Mouse (Mus musculus): ENCODE data around the gene Pgm1. TPM values are rescaled to one million over a fixed set of nuclear protein-coding genes. Genes with fewer than 3 reads are reported as not detected.

Gene Pgm1
- polyA plus RNA-seq, 1 experiment from 2014 or later = 30.8 TPM

GRCm38 (mm10) chr4:99988771-99989170 is 59.6 kb downstream of the Pgm1 start:
- Histone ChIP-seq H3K27ac (no peak overlapping the region), H3K36me3 (ENCODE audit: poor library complexity, severe bottlenecking) (no peaks in the 10 kb centered on the region), H3K4me1 (0 out of 2 replicates have a peak, but pooled peaks cover 4% of the 10 kb centered on the region), H3K9ac (no peak overlapping the region), H3K9me3 (replicated peaks) (no peaks in the 10 kb centered on the region), H3K27me3 (no peaks in the 10 kb centered on the region), H3K4me2 (no peak overlapping the region), H3K4me3 (no peak overlapping the region)
- whole genome bisulfite sequencing = 81% methylated on average over 7 of the region's 7 CpGs
- no peak for ATAC-seq

DNA sequence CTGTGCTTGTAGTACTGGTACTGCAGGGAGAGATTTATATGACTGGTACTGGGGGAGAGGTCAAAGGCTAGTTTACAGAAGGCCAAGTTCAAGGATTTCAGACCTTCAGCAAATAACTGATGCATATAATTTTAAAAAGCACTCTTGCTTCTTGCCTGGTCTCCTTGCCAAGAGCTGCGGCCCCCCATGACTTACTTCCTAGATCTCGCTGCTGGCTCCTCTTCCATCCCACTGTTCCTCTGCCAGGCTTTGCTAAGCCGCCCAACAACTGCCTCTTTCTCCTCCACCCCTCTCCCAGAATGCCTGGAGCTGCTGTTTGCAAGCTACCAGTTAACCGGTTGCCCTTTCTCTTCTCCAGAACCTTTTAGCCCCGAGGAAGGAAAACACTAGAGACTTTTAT is 71.8 kb downstream of the Pgm1 start:
- Histone ChIP-seq H3K27me3 (no peaks in the 10 kb centered on the region), H3K4me1 (no peaks in the 10 kb centered on the region), H3K9me3 (replicated peaks) (no peaks in the 10 kb centered on the region), H3K4me3 (no peak overlapping the region), H3K9ac (no peak overlapping the region), H3K4me2 (no peak overlapping the region), H3K36me3 (ENCODE audit: poor library complexity, severe bottlenecking) (no peaks in the 10 kb centered on the region), H3K27ac (no peak overlapping the region)
- WGBS = 80% methylated on average over 5 of the region's 5 CpGs
- ATAC-seq = no peak

DNA sequence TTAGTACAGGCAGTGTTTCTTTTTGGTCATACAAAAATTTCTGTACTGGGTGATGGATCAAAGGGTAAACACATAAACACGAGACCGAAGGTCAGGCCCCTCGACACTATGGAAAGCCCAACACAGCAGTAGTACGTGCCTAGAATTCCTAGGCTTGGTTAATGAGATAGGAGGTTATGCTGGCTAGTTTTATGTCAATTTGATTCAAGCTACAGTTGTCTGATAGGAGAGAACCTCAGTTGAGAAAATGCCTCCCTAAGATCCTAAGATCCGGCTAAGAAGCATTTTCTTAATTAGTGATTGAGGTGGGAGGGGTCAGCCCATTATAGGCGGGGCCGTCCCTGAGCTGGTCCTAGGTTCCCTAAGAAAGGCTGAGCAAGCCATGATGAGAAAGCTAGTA is 72.6 kb downstream of the Pgm1 start:
- no peaks in the 10 kb centered on the region for H3K27me3 ChIP-seq
- H3K4me3 ChIP-seq = no peak overlapping the region
- no peaks in the 10 kb centered on the region for H3K36me3 ChIP-seq (ENCODE audit: poor library complexity, severe bottlenecking)
- no peak for ATAC-seq
- no peaks in the 10 kb centered on the region for H3K9me3 ChIP-seq (replicated peaks)
- H3K27ac ChIP-seq = no peak overlapping the region
- no peak overlapping the region for H3K9ac ChIP-seq
- no peak overlapping the region for H3K4me2 ChIP-seq
- WGBS = 65% methylated on average over 7 of the region's 7 CpGs
- H3K4me1 ChIP-seq = no peaks in the 10 kb centered on the region

GRCm38 (mm10) chr4:100007721-100008120 is 78.5 kb downstream of the Pgm1 start:
- peaks cover 11% of the 10 kb centered on the region; the same call in 1 of the 2 replicates for H3K4me1 ChIP-seq
- no peak overlapping the region for H3K4me2 ChIP-seq
- H3K4me3 ChIP-seq = no peak overlapping the region
- ATAC-seq = no peak
- no peaks in the 10 kb centered on the region for H3K36me3 ChIP-seq (ENCODE audit: poor library complexity, severe bottlenecking)
- H3K27me3 ChIP-seq = no peaks in the 10 kb centered on the region
- 90% methylated on average over 7 of the region's 7 CpGs for WGBS
- H3K9me3 ChIP-seq (replicated peaks) = no peaks in the 10 kb centered on the region
- no peak overlapping the region for H3K27ac ChIP-seq
- no peak overlapping the region for H3K9ac ChIP-seq

DNA sequence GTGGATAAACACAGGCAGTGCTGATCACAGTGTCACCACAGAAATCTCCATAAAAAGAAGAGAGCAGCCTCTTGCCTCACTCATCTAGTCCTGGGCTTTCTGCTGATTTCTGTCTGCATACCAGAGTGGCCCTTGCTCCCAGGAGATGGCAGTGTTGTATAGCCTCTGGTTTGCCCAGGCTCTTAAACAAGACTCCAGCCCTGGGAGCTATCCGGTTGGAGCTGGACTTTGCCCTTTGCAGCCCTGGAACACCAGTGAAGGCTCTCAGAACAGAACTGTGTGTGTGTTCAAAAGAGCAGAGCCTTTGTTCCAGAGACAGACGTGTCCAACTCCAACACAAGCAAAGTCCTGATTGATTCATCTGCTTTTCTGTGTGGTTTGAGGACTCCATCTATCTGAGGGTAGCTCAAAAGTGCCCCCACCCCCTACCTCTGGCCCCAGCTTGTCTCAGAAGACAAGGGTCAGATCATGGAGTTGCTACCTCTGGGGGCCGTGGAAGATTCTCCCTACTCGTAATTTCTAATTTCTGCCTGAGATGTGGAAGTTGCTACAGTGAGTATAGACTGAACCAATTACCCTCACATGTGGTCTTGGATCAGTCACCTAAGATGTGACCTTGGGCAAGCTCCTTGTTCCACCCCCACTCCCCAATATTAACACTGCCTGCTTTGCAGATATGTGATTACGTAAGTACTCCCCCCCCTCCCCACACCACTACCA is 79.3 kb downstream of the Pgm1 start:
- Histone ChIP-seq H3K27me3 (no peaks in the 10 kb centered on the region), H3K36me3 (ENCODE audit: poor library complexity, severe bottlenecking) (no peaks in the 10 kb centered on the region), H3K9ac (no peak overlapping the region), H3K9me3 (replicated peaks) (no peaks in the 10 kb centered on the region), H3K4me1 (peaks cover 11% of the 10 kb centered on the region; the same call in 1 of the 2 replicates), H3K4me3 (no peak overlapping the region), H3K4me2 (no peak overlapping the region), H3K27ac (no peak overlapping the region)
- peak; percentile 73 for ATAC-seq
- 56% methylated on average over 5 of the region's 5 CpGs for WGBS

DNA sequence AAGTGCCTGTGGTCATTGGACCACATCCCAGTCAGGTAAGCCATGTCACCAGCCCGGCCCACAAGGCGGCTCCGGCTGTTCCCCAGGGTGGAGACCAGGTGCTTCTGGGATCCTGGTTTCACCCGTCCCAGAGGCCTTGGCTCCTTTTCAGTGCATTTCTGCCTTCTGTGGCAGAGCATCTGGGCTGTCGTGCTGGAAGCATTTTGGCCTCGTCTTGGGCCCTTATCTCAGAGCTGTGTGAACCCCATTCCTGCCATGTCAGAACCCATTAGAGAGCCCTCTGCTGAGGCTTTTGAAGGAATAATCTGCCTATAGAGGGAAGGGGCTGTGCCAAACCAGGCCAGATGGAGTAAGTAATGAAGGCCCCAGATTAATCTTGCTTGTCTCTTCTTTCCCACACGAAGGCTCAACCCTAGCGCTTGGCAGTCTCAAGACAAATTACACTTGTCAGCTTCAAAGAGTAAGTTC is 80.0 kb downstream of the Pgm1 start:
- H3K27ac ChIP-seq = 0 out of 2 replicates have a peak overlapping the region, but pooled peaks have one; percentile 19
- H3K4me1 ChIP-seq = peaks cover 11% of the 10 kb centered on the region; the same call in 1 of the 2 replicates
- no peaks in the 10 kb centered on the region for H3K27me3 ChIP-seq
- H3K9me3 ChIP-seq (replicated peaks) = no peaks in the 10 kb centered on the region
- no peaks in the 10 kb centered on the region for H3K36me3 ChIP-seq (ENCODE audit: poor library complexity, severe bottlenecking)
- H3K4me3 ChIP-seq = no peak overlapping the region
- peak; percentile 69 for ATAC-seq
- no peak overlapping the region for H3K9ac ChIP-seq
- WGBS = 67% methylated on average over 8 of the region's 8 CpGs
- no peak overlapping the region for H3K4me2 ChIP-seq

- H3K27ac ChIP-seq = no peak overlapping the region
- no peak overlapping the region for H3K4me3 ChIP-seq
- H3K9me3 ChIP-seq (replicated peaks) = no peaks in the 10 kb centered on the region
- H3K36me3 ChIP-seq (ENCODE audit: poor library complexity, severe bottlenecking) = no peaks in the 10 kb centered on the region
- no peaks in the 10 kb centered on the region for H3K27me3 ChIP-seq
- 98% methylated on average over 3 of the region's 3 CpGs for WGBS
- H3K9ac ChIP-seq = no peak overlapping the region
- ATAC-seq = no peak
- no peak overlapping the region for H3K4me2 ChIP-seq
- H3K4me1 ChIP-seq = peaks cover 11% of the 10 kb centered on the region; the same call in 1 of the 2 replicates
These were observed 81.7 kb downstream of the Pgm1 start for GRCm38 (mm10) chr4:100010916-100011315.

- Histone ChIP-seq H3K27me3 (no peaks in the 10 kb centered on the region), H3K4me1 (peaks cover 11% of the 10 kb centered on the region; the same call in 1 of the 2 replicates), H3K36me3 (ENCODE audit: poor library complexity, severe bottlenecking) (no peaks in the 10 kb centered on the region), H3K4me3 (no peak overlapping the region), H3K9ac (no peak overlapping the region), H3K27ac (no peak overlapping the region), H3K4me2 (no peak overlapping the region), H3K9me3 (replicated peaks) (no peaks in the 10 kb centered on the region)
- WGBS = 34% methylated on average over 3 of the region's 3 CpGs
- ATAC-seq = no peak
These were observed 82.3 kb downstream of the Pgm1 start for GRCm38 (mm10) chr4:100011563-100011962.

- Histone ChIP-seq H3K4me3 (no peak overlapping the region), H3K27ac (no peak overlapping the region), H3K27me3 (no peaks in the 10 kb centered on the region), H3K4me2 (no peak overlapping the region), H3K4me1 (peaks cover 11% of the 10 kb centered on the region; the same call in 1 of the 2 replicates), H3K9ac (no peak overlapping the region), H3K9me3 (replicated peaks) (no peaks in the 10 kb centered on the region), H3K36me3 (ENCODE audit: poor library complexity, severe bottlenecking) (no peaks in the 10 kb centered on the region)
- no peak for ATAC-seq
- 83% methylated on average over 8 of the region's 8 CpGs for WGBS
These were observed 83.3 kb downstream of the Pgm1 start for GRCm38 (mm10) chr4:100012361-100013035.

GRCm38 (mm10) chr4:100027773-100028172 is 98.6 kb downstream of the Pgm1 start:
- Histone ChIP-seq H3K4me1 (no peaks in the 10 kb centered on the region), H3K9me3 (replicated peaks) (no peaks in the 10 kb centered on the region), H3K27me3 (no peaks in the 10 kb centered on the region), H3K27ac (no peak overlapping the region), H3K4me2 (no peak overlapping the region), H3K36me3 (ENCODE audit: poor library complexity, severe bottlenecking) (no peaks in the 10 kb centered on the region), H3K4me3 (no peak overlapping the region), H3K9ac (no peak overlapping the region)
- ATAC-seq = no peak
- 83% methylated on average over 3 of the region's 3 CpGs for WGBS

DNA sequence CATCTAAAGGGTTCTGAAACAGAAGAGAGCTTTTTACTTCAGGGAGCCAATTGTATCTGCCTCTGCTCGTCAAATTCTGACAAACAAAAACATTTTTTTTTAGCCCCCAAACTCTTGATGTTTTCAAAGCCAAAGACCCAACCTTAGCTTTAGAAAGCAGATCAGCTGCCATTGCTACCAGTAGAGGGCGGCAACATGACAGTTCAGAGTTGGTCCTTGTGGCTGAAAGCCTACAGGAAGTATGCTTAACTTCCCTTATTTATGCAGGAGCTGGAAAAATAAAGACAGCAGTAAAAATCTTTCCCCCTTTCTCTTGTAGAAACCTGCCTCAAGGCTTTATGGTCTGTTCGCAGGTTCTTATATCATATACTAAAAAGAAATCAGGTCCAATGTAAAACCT is 99.4 kb downstream of the Pgm1 start:
- peak; percentile 76 for ATAC-seq
- Histone ChIP-seq H3K27me3 (no peaks in the 10 kb centered on the region), H3K27ac (no peak overlapping the region), H3K9me3 (replicated peaks) (no peaks in the 10 kb centered on the region), H3K9ac (no peak overlapping the region), H3K4me1 (no peaks in the 10 kb centered on the region), H3K4me3 (no peak overlapping the region), H3K4me2 (no peak overlapping the region), H3K36me3 (ENCODE audit: poor library complexity, severe bottlenecking) (no peaks in the 10 kb centered on the region)
- 14% methylated on average over 3 of the region's 3 CpGs for WGBS

GRCm38 (mm10) chr4:100031270-100031669 is 102.1 kb downstream of the Pgm1 start:
- Histone ChIP-seq H3K36me3 (ENCODE audit: poor library complexity, severe bottlenecking) (no peaks in the 10 kb centered on the region), H3K27me3 (no peaks in the 10 kb centered on the region), H3K9ac (no peak overlapping the region), H3K4me2 (no peak overlapping the region), H3K9me3 (replicated peaks) (no peaks in the 10 kb centered on the region), H3K4me3 (no peak overlapping the region), H3K4me1 (no peaks in the 10 kb centered on the region), H3K27ac (no peak overlapping the region)
- WGBS = 76% methylated on average over 6 of the region's 6 CpGs
- no peak for ATAC-seq
